Mouse (Mus musculus) cortical plate, adult 2 months (tissue): ENCODE results near the gene Tm7sf2. TPM values are rescaled to one million over a fixed set of nuclear protein-coding genes. Genes with fewer than 3 reads are reported as not detected.
A peak's percentile ranks its signal among the peaks of the same experiment; 100 is the strongest.

Experiments used
- H3K27ac ChIP-seq: fragments of 200-500 bp; 2 replicates; pipeline ENCODE4 v1.5.1; 2012; ENCODE audit warnings: low read length, control low read depth, inconsistent platforms; ENCODE audit not compliant: insufficient read depth
- H3K4me1 ChIP-seq: fragments of 200-500 bp; 2 replicates; pipeline ENCODE4 v1.6.1; 2011; ENCODE audit warnings: low read length; ENCODE audit not compliant: control insufficient read depth, insufficient read depth
- H3K4me3 ChIP-seq: fragments of 200-500 bp; 2 replicates; pipeline ENCODE4 v1.5.1; 2011; ENCODE audit warnings: mild to moderate bottlenecking, low read length, control low read depth; ENCODE audit not compliant: insufficient read depth
- CTCF ChIP-seq: fragments of 200-500 bp; IDR thresholded peaks from 2 replicates; pipeline ENCODE4 v1.5.1; 2011; ENCODE audit warnings: mild to moderate bottlenecking, control low read depth, low read length; ENCODE audit not compliant: insufficient read depth; ENCODE audit errors: extremely low read depth
- POLR2A ChIP-seq: fragments of 200-500 bp; IDR thresholded peaks from 2 replicates; pipeline ENCODE4 v1.6.1; 2011; ENCODE audit warnings: mild to moderate bottlenecking, low read length, control low read depth; ENCODE audit not compliant: insufficient read depth; ENCODE audit errors: extremely low read depth
- polyA plus RNA-seq: library from polyadenylated mRNA; depleted of rRNA; stranded (reverse); fragments of >200 nt; gene quantifications from 2 replicates; pipeline ENCODE4 v1.2.3, GENCODE M21; 2012

The Tm7sf2 gene
- polyA plus RNA-seq, 1 experiment: 59.3 TPM

DNA sequence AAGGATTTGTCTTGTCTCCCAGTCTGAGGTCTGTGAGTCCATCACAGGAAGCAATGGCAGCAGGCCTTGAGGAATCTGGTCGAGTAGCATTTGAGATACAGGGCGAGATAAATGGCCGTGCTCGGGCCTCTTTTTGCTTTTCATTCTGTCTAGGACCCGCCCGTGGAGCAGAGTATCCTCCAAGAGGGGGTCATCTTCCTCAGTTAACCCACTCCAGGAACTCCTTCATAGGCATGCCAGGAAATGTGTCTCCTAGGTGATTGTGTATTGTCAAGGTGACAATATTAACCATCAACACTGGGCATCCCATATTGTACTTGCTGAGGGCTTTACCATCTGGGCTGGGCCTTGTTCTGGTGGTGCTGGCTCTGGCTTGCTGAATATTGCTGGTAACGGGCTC, 25.9 kb upstream of the Tm7sf2 start, which contains the start of gene AC131692.1:
Gene AC131692.1 (plus strand): TSS at position 301 of the 400 bp plus-strand sequence.
- no peak within 1 kb of the TSS for H3K4me3 ChIP-seq
- TF ChIP-seq CTCF (no peak), POLR2A (no peak)
- no peaks in the 10 kb centered on the region for H3K4me1 ChIP-seq
- no peak within 1 kb of the TSS for H3K27ac ChIP-seq

DNA sequence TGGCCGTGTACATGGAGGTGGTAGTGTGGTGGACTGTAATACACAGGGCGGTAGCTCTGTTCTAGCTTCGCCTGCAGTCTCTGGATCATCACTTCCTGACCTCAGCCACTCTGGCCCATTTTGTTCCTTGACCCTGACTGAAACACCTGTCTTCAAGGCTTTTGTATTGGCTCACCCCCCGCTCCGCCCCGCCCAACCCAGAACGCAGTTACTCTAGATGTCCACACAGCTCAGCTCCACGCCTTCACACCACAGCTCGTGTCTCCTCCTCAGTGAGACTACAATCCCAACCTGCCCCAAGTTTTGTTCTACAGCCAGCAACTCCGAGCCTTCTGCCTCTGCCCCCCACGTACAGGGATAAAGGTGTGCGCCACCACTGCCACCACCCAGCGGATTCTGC, 20.7 kb upstream of the Tm7sf2 start:
- no peak overlapping the region for H3K4me3 ChIP-seq
- 0 out of 2 replicates have a peak, but pooled peaks cover 2% of the 10 kb centered on the region for H3K4me1 ChIP-seq
- no peak overlapping the region for H3K27ac ChIP-seq
- TF ChIP-seq CTCF: no peak
- no peak for TF ChIP-seq POLR2A

DNA sequence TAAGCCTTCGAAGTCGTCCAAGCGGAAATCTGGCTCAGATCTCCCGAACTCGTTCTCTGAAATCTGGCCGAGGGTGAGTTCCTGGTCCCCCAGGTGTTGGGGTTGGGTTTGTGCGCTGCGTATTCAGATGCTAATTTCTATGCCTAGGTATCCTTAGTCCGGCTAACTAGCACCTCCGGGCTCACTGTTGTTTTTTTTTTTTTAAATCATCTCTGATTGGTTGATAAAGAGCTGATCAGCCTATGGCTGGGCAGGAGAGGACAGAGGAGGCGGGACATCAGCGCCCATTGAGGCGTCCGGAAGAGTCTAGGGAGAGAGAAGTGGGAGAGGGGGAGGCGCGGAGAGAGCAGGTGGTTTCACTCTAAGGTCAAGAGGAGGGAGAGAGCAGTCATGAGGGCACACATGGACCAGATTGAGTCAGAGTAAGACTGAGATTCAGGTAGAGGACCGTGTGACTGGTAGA, 17.3 kb upstream of the Tm7sf2 start:
- TF ChIP-seq CTCF: no peak
- no peak for TF ChIP-seq POLR2A
- H3K4me3 ChIP-seq: no peak overlapping the region; the same call in 1 of the 2 replicates
- H3K4me1 ChIP-seq: 0 out of 2 replicates have a peak, but pooled peaks cover 3% of the 10 kb centered on the region
- no peak overlapping the region for H3K27ac ChIP-seq

DNA sequence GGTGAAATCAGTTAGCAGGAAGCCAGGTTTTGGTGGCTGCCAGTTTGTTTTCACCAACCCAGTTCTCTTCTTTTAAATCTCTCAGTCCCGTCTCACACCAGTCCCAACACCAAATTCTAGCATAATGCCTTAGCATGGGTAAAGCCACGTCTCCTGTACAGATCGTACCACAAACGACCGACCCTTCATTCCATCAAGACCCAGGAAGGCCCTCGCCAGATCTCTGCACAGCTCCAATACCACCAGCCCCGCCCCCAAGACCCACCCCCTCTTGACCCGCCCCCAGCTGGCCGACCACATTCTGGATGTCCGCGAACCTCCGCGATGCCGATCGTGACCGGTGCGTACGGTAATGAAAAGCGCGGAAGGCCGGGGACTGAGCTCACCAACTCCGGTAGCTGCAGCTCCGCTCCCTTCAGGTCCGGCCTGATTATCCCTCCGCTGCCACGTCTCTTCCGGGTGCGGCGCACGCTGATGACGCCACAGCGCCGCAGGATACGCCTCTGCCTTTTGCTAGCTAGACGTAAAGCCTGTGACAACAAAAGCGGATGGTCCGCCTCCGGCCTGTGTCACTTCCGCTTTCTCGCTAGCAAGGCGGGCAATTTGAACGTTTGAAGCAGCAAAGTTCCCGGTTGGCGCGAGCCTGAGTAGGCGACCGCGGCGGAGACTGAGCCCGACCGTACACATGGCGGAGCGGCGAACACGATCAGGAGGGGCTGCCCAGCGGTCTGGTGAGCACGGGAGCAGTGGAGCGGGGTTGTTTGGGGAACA, 16.5 kb upstream of the Tm7sf2 start, which contains the start of the genes Zfpl1 and Cdca5:
Gene Zfpl1 (minus strand): TSS at position 479 of the 771 bp plus-strand sequence.
Gene Cdca5 (plus strand): TSS at position 506 of the 771 bp plus-strand sequence.
- no peak within 1 kb of the TSS for H3K27ac ChIP-seq
- 0 out of 2 replicates have a peak, but pooled peaks cover 3% of the 10 kb centered on the region for H3K4me1 ChIP-seq
- TF ChIP-seq CTCF (no peak), POLR2A (peak; percentile 70; the same call in 1 of the 2 replicates)
- peak within 1 kb of the TSS; percentile 53 for H3K4me3 ChIP-seq

GRCm38 (mm10) chr19:6082156-6082555, 14.0 kb upstream of the Tm7sf2 start, which contains the start of gene Gm28374:
TSS of gene Gm28374 (minus strand) at chr19:6082256.
- H3K4me3 ChIP-seq: no peak within 1 kb of the TSS
- H3K4me1 ChIP-seq: 0 out of 2 replicates have a peak, but pooled peaks cover 4% of the 10 kb centered on the region
- H3K27ac ChIP-seq: no peak within 1 kb of the TSS
- no peak for TF ChIP-seq POLR2A
- no peak for TF ChIP-seq CTCF

- no peak within 1 kb of the TSS for H3K27ac ChIP-seq
- no peak for TF ChIP-seq POLR2A
- no peak for TF ChIP-seq CTCF
- no peak within 1 kb of the TSS for H3K4me3 ChIP-seq
- peaks cover 7% of the 10 kb centered on the region for H3K4me1 ChIP-seq
Observed at GRCm38 (mm10) chr19:6079983-6080480, 11.9 kb upstream of the Tm7sf2 start, which contains the start of gene Tmem262. TSS of gene Tmem262 (plus strand) at chr19:6080033.

- TF ChIP-seq CTCF (no peak), POLR2A (peak; percentile 49; the same call in 1 of the 2 replicates)
- Histone ChIP-seq H3K4me3 (peak within 1 kb of the TSS; percentile 89), H3K4me1 (peaks cover 4% of the 10 kb centered on the region)
Observed at GRCm38 (mm10) chr19:6076564-6077393, 8.6 kb upstream of the Tm7sf2 start, which contains the start of gene Vps51. TSS of gene Vps51 (minus strand) at chr19:6077231.

GRCm38 (mm10) chr19:6073889-6074288, 5.7 kb upstream of the Tm7sf2 start:
- Histone ChIP-seq H3K4me1 (peaks cover 4% of the 10 kb centered on the region), H3K4me3 (no peak overlapping the region), H3K27ac (no peak overlapping the region)
- TF ChIP-seq POLR2A (no peak), CTCF (no peak)

More at GRCm38 (mm10) chr19:6076564-6077393, 8.6 kb upstream of the Tm7sf2 start, which contains the start of gene Vps51:
- peak within 1 kb of the TSS; percentile 75 for H3K27ac ChIP-seq

GRCm38 (mm10) chr19:6071261-6071660, 3.1 kb upstream of the Tm7sf2 start:
- no peak overlapping the region for H3K27ac ChIP-seq
- peaks cover 2% of the 10 kb centered on the region for H3K4me1 ChIP-seq
- TF ChIP-seq CTCF (no peak), POLR2A (no peak)
- no peak overlapping the region for H3K4me3 ChIP-seq
